Mouse (Mus musculus) heart, embryonic 10.5 days (tissue): ENCODE measurements around the gene Mta1. TPM values are rescaled to one million over a fixed set of nuclear protein-coding genes. Genes with fewer than 3 reads are reported as not detected.

Source experiments
- DNase-seq: peaks from one replicate; pipeline ENCODE4 v3.0.0-alpha.2; 2017; ENCODE audit warnings: low spot score
- H3K27ac ChIP-seq: fragments of 300-500 bp; sonication (generic); 2 replicates; pipeline ENCODE4 v1.5.1; 2016; ENCODE audit warnings: mild to moderate bottlenecking
- H3K27me3 ChIP-seq: fragments of 300-500 bp; sonication (generic); 2 replicates; pipeline ENCODE4 v1.6.1; 2016; ENCODE audit warnings: mild to moderate bottlenecking; ENCODE audit not compliant: poor library complexity, insufficient read depth, severe bottlenecking
- H3K36me3 ChIP-seq: fragments of 300-500 bp; sonication (generic); 2 replicates; pipeline ENCODE4 v1.6.1; 2016; ENCODE audit warnings: mild to moderate bottlenecking, moderate library complexity
- H3K4me1 ChIP-seq: fragments of 300-500 bp; sonication (generic); 2 replicates; pipeline ENCODE4 v1.6.1; 2016; ENCODE audit warnings: mild to moderate bottlenecking
- H3K4me3 ChIP-seq: fragments of 300-500 bp; sonication (generic); 2 replicates; pipeline ENCODE4 v1.5.1; 2016; ENCODE audit warnings: mild to moderate bottlenecking, moderate library complexity
- H3K9me3 ChIP-seq: fragments of 300-500 bp; sonication (generic); 2 replicates; pipeline ENCODE4 v1.6.1; 2016; ENCODE audit warnings: mild to moderate bottlenecking, moderate library complexity
- WGBS: fragments of 180-500 bp; shearing (Covaris S2); methylation state at CpG from one replicate; pipeline ENCODE4 v1.1.7; 2016; 5-methylcytosine and 5-hydroxymethylcytosine counted together
- polyA plus RNA-seq: library from polyadenylated mRNA; unstranded; fragments of >200 nt; fragmentation: Nextera tagmentation; extraction: Ambion mirVana; gene quantifications from 2 replicates; pipeline ENCODE4 v1.2.1, GENCODE M21; 2016

Gene Mta1
- polyA plus RNA-seq, 1 experiment from 2014 or later: 17.5 TPM

DNA sequence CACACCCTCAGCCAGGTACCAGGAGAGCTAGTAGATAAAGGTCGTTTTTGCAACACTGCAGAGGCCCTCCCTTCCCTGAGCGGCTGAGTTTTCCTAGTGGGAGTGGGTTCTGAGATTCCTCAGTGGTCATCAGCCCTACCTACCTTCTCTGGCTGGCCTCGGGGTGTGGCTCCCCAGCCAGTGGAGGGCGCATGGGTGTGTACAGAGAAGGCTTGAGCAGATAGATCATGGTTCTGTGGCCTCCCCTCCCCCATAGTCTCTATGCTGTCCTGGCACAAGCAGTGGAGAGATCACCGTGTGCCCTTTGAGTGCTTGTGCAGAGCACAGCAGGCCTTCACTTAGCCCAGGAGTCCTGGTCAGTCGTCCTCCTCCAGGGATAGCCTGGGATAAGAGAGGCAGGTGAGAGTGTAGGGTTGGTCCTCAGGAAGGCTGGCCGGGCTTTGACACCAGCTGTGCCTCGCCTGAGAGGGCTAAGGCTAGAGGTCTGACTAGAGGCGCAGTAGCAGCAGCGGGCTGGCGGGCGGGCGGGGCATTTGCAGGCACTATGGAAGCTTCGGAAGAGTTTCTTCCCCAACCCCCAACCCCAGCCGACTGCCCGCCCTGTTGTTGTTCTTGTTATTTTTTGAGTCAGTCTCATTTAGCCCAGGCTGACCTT lies 50.4 kb downstream of the Mta1 start:
- H3K27ac ChIP-seq: peak overlapping the region; percentile 75; the same call in 1 of the 2 replicates
- peaks cover 12% of the 10 kb centered on the region; the same call in 1 of the 2 replicates for H3K27me3 ChIP-seq
- H3K4me3 ChIP-seq: peak overlapping the region; percentile 20; the same call in 1 of the 2 replicates
- peaks cover 92% of the 10 kb centered on the region for H3K4me1 ChIP-seq
- H3K9me3 ChIP-seq: no peaks in the 10 kb centered on the region
- H3K36me3 ChIP-seq: peaks cover 25% of the 10 kb centered on the region
- DNase-seq: peak; percentile 79
- 28% methylated on average over 16 of the region's 16 CpGs for WGBS

- peaks cover 12% of the 10 kb centered on the region; the same call in 1 of the 2 replicates for H3K27me3 ChIP-seq
Observed at GRCm38 (mm10) chr12:113149341-113149740, 51.3 kb downstream of the Mta1 start.

GRCm38 (mm10) chr12:113149896-113150295 lies 51.8 kb downstream of the Mta1 start:
- Histone ChIP-seq H3K4me1 (peaks cover 82% of the 10 kb centered on the region), H3K9me3 (no peaks in the 10 kb centered on the region), H3K27me3 (peaks cover 12% of the 10 kb centered on the region; the same call in 1 of the 2 replicates), H3K36me3 (peaks cover 16% of the 10 kb centered on the region), H3K27ac (no peak overlapping the region), H3K4me3 (no peak overlapping the region)
- DNase-seq: no peak
- WGBS: 85% methylated on average over 3 of the region's 3 CpGs

More at GRCm38 (mm10) chr12:113149341-113149740, 51.3 kb downstream of the Mta1 start:
- Histone ChIP-seq H3K36me3 (peaks cover 22% of the 10 kb centered on the region), H3K4me3 (no peak overlapping the region), H3K27ac (0 out of 2 replicates have a peak overlapping the region, but pooled peaks have one; percentile 75), H3K9me3 (no peaks in the 10 kb centered on the region), H3K4me1 (peaks cover 84% of the 10 kb centered on the region)
- no peak for DNase-seq
- WGBS: 63% methylated on average over 4 of the region's 4 CpGs

- Histone ChIP-seq H3K4me1 (peaks cover 82% of the 10 kb centered on the region), H3K9me3 (no peaks in the 10 kb centered on the region), H3K36me3 (peaks cover 9% of the 10 kb centered on the region), H3K27ac (no peak overlapping the region), H3K4me3 (no peak overlapping the region), H3K27me3 (peaks cover 12% of the 10 kb centered on the region; the same call in 1 of the 2 replicates)
- DNase-seq: no peak
- 35% methylated on average over 4 of the region's 4 CpGs for WGBS
Observed at GRCm38 (mm10) chr12:113150591-113150990, 52.5 kb downstream of the Mta1 start.

DNA sequence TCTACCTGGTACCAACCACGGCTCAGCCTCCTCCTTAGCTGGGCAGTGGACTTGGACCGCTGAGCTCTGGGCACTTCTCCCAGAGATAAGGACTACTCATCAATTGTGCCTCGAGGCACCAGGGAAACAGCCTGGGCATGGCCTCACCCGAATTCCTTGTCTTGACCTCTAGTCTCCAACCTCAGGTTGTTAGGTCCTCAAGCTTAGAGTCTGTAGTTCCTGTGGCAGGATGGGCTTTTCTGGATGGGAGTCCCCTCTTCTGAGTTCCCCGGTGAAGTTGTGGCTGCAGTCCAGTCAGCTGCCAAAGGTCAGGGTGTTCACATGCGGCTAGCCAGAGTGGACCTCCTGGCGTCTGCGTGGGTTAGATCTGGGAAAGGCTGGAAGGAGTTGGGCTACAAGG lies 53.0 kb downstream of the Mta1 start:
- H3K27ac ChIP-seq: no peak overlapping the region
- H3K9me3 ChIP-seq: no peaks in the 10 kb centered on the region
- H3K36me3 ChIP-seq: peaks cover 5% of the 10 kb centered on the region; the same call in 1 of the 2 replicates
- no peak for DNase-seq
- H3K4me1 ChIP-seq: peaks cover 79% of the 10 kb centered on the region
- peaks cover 12% of the 10 kb centered on the region; the same call in 1 of the 2 replicates for H3K27me3 ChIP-seq
- WGBS: 54% methylated on average over 8 of the region's 8 CpGs
- H3K4me3 ChIP-seq: peak overlapping the region; percentile 70

GRCm38 (mm10) chr12:113151661-113152271 lies 53.7 kb downstream of the Mta1 start:
- peaks cover 5% of the 10 kb centered on the region; the same call in 1 of the 2 replicates for H3K36me3 ChIP-seq
- peaks cover 75% of the 10 kb centered on the region for H3K4me1 ChIP-seq
- H3K27me3 ChIP-seq: peaks cover 12% of the 10 kb centered on the region; the same call in 1 of the 2 replicates
- WGBS: 2% methylated on average over 35 of the region's 36 CpGs
- peak overlapping the region; percentile 70 for H3K4me3 ChIP-seq
- DNase-seq: peak; percentile 80
- H3K9me3 ChIP-seq: no peaks in the 10 kb centered on the region
- peak overlapping the region; percentile 83 for H3K27ac ChIP-seq

DNA sequence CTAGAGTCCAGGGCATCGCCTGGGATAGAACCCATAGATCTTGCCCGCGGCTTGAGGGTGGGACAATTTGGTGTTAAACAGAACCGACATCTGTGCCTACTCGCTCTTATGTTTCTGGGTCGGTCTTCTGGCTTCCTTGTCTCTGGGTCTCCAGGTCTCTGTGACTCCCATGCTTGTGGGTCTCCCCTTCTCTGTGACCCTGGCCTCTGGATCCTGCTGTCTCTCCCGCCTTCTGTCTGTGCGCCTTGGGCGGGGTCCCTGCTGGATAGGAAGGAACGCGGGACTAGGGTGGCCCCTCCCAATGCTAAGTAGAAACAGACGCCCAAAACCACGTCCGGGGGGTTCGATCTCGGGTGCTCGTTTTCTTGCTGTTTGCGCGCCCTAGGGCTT lies 54.2 kb downstream of the Mta1 start:
- 15% methylated on average over 19 of the region's 19 CpGs for WGBS
- H3K27ac ChIP-seq: peak overlapping the region; percentile 83
- H3K36me3 ChIP-seq: peaks cover 5% of the 10 kb centered on the region; the same call in 1 of the 2 replicates
- H3K9me3 ChIP-seq: no peaks in the 10 kb centered on the region
- DNase-seq: peak; percentile 80
- peaks cover 12% of the 10 kb centered on the region; the same call in 1 of the 2 replicates for H3K27me3 ChIP-seq
- H3K4me3 ChIP-seq: peak overlapping the region; percentile 70
- H3K4me1 ChIP-seq: peaks cover 75% of the 10 kb centered on the region

DNA sequence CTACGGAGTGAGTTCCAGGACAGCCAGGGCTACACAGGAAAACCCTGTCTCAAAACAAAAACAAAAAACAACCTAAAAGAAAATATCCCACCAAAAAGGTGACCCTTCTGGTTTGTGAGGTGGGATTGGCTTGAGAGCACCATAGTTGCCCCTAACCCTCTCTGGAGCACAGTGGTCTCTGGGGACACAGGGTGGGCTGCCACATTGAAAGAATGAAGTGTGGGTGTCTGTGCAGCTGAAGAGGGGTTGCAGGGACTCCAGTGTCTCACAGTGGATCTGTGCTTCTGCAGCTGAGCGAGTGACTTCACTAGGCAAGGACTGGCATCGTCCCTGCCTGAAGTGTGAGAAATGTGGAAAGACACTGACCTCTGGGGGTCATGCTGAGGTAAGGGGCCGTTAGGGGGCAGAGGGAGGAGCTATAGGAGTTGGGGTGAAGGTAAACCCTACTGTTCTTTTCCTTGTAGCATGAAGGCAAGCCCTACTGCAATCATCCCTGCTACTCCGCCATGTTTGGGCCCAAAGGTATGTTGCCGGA lies 55.0 kb downstream of the Mta1 start:
- 73% methylated on average over 6 of the region's 6 CpGs for WGBS

DNA sequence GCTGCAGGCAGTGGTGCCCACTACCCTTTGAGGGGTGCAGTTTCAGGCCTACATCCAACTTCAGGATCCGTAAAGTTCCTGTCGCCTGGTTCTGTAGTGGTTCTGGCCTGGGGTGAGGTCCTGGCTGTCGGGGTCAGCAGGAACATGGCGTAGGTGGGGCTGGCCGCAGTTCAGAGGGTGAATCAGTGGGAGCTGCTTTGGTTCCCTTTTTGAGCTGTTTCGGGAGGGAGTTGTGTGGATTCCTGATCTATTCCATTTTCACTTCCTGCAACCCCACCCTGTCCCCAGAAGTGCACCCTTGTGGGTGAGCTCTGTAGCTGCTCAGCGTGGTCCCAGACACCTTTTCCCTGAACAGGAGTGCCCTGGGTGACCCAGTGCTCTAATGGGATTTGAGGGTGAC lies 55.9 kb downstream of the Mta1 start:
- WGBS: 87% methylated on average over 7 of the region's 7 CpGs
- H3K27me3 ChIP-seq: peaks cover 12% of the 10 kb centered on the region; the same call in 1 of the 2 replicates
- no peak overlapping the region for H3K27ac ChIP-seq
- H3K4me1 ChIP-seq: peaks cover 64% of the 10 kb centered on the region
- peaks cover 11% of the 10 kb centered on the region for H3K36me3 ChIP-seq
- H3K9me3 ChIP-seq: no peaks in the 10 kb centered on the region
- no peak overlapping the region for H3K4me3 ChIP-seq
- no peak for DNase-seq

More for the DNA sequence above, 55.0 kb downstream of the Mta1 start:
- peak; percentile 76 for DNase-seq
- Histone ChIP-seq H3K4me1 (peaks cover 73% of the 10 kb centered on the region), H3K27ac (no peak overlapping the region; the same call in 1 of the 2 replicates), H3K27me3 (peaks cover 12% of the 10 kb centered on the region; the same call in 1 of the 2 replicates), H3K36me3 (peaks cover 6% of the 10 kb centered on the region), H3K4me3 (peak overlapping the region; percentile 70), H3K9me3 (no peaks in the 10 kb centered on the region)

- H3K27ac ChIP-seq: peak overlapping the region; percentile 86
- H3K4me1 ChIP-seq: peaks cover 66% of the 10 kb centered on the region
- H3K4me3 ChIP-seq: peak overlapping the region; percentile 78
- H3K27me3 ChIP-seq: peaks cover 12% of the 10 kb centered on the region; the same call in 1 of the 2 replicates
- 75% methylated on average over 6 of the region's 6 CpGs for WGBS
- DNase-seq: no peak
- peaks cover 11% of the 10 kb centered on the region for H3K36me3 ChIP-seq
- no peaks in the 10 kb centered on the region for H3K9me3 ChIP-seq
Observed at GRCm38 (mm10) chr12:113154747-113155075, 56.6 kb downstream of the Mta1 start.

- Histone ChIP-seq H3K4me3 (peak overlapping the region; percentile 78), H3K4me1 (peaks cover 64% of the 10 kb centered on the region), H3K27me3 (peaks cover 12% of the 10 kb centered on the region; the same call in 1 of the 2 replicates), H3K36me3 (peaks cover 11% of the 10 kb centered on the region), H3K9me3 (no peaks in the 10 kb centered on the region), H3K27ac (peak overlapping the region; percentile 86)
- 4% methylated on average over 32 of the region's 32 CpGs for WGBS
- DNase-seq: no peak
Observed at GRCm38 (mm10) chr12:113155076-113155771, 57.1 kb downstream of the Mta1 start.

- Histone ChIP-seq H3K4me1 (peaks cover 57% of the 10 kb centered on the region), H3K9me3 (no peaks in the 10 kb centered on the region), H3K4me3 (peak within 1 kb of the TSS; percentile 78), H3K27ac (peak within 1 kb of the TSS; percentile 86), H3K27me3 (peaks cover 7% of the 10 kb centered on the region; the same call in 1 of the 2 replicates), H3K36me3 (peaks cover 12% of the 10 kb centered on the region)
- under 1% methylated on average over 46 of the region's 46 CpGs for WGBS
- peak; percentile 100 for DNase-seq
Observed at GRCm38 (mm10) chr12:113155887-113156539, 57.9 kb downstream of the Mta1 start, which contains the start of gene Tedc1. TSS of gene Tedc1 (plus strand) at chr12:113156421.
